Mouse (Mus musculus): ENCODE data around the gene Fam3a.
A peak's percentile ranks its signal among the peaks of the same experiment; 100 is the strongest.
"Not testable (repeated sequence)": the region's sequence is repeated elsewhere in the genome, so short reads cannot be mapped to it uniquely, and the experiment has no call there.

The Fam3a gene

DNA sequence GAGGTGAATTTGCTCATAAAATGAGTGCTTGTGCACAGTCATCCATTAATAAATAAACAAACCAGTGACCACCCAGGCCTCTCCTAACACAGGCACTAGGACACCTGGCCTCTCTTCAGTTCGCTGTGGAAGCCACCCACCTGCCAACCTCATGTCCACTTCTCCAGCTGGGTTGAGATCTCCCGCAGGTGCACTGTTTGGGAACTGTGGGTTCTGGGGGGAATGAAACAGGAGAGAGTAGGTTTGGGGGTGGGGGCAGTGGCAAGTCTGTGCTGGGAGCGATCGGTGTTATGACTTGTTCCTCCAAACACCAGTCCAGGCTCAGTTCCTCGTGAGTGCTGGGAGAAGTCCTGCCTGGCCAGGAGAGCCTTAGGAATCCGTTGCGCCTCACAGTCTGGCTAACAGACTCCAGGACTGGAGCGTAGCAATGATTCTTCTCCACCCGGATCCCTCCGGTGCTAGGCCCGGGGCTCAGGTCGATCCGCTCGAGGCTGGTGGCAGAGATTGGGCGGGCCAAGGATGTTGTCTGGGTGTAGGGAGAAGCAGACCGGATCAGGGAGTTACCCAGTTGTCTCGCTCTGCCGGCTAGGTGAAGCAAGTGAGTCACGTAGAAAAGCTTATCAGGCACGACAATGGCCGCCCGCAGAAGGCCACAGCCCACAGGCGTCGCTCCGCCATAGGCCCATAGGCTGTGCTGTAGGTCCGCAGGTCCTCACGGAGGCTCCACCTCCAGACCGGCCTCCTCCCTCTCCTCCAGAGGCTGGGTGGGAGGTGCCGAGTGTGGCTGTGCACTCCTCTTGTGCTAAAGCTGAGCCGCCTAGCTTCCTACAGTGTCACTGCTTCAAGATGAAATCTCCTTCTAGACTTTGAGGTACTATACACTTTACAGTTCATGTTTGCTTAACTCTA is at the start of gene Fam3a, which contains the start of gene Ikbkg:
TSS of gene Fam3a (minus strand) at position 738 of the 909 bp plus-strand sequence.
TSS of gene Ikbkg (plus strand) at position 756 of the 909 bp plus-strand sequence.
- DNase-seq (ENCODE audit: low read depth, low spot score) = peak; percentile 84

DNA sequence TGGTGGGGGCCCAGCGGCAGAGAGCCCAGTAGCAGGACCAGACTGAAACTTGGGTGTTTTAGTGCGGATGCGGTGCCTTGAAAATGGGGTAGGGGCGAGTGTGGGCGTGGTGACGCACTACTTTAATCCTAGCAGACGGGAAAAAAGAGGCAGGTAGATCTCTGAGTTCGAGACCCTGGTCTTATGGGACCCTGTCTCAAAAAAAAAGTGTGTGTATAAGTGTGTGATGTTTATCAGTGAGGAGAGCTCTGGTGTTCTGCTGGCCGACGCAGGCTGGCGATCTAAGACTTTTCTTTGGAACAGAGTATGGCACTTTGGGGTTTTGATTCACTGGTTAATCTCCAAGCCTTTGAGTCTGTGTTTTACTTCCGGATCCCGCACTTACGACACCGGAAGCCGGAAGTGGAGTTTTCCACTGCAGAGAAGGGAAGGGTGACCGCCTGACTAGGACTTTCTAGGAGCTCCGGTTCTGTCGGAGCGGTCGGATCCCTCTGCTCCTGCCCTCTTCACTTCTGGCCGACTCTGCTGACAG is 36.3 kb upstream of the Fam3a start:
- DNase-seq (ENCODE audit: low read depth, low spot score) = peak; percentile 64

DNA sequence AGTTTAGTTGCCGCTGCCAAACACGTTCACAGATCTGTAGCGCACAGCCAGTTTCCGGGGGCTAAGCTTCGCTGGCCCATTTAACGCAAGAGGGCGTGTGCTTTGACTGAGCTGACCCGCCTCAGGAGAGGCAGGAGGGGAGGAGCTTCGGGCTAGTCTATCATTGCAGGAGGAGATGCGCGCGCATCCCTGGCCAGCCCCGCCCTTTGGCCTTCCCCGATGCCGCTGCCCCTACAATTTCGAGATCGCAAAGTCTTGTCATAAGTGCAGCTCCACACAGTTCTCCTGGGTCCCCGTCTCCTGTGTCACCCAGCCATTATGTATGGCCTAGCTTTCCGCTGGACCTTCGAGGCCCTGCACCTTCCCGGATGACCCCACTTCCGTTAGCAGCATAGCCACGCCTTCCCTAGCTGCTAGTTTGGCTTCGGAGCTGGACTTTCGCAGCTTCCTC is 35.8 kb upstream of the Fam3a start, which contains the start of gene G6pdx:
TSS of gene G6pdx (minus strand) at position 369 of the 451 bp plus-strand sequence.
- DNase-seq (ENCODE audit: low read depth, low spot score) = peak; percentile 86

DNA sequence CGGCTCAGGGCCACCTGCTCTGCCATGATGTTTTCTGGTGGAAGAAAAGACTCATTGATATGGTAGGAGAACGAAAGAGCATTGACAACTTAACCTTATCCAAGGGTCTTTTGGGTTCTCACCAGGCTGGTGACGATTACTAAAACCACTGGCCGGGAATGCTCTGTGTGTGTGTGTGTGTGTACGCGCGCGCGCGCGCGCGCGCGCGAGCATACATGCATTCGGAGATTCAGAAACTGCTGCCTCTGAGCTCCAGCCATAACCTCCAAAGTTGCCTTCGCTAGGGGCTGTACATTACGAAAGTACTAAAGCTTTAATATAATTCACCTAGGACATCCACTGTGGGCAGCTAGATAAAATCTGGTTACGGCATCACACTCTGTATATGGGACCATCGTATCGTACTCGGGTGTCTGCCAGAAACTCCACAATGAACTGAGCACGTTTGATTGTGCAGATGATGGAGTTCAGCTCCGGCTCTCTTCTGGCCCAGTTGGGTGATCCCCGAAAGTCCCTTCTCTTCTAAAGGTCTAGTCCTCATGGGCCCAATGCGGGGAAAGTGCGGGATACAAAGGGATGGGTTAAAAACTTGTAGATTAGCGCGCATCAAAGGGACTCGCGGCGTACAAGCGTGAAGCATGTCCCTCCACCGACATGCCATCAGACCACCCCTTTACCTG is 35.2 kb upstream of the Fam3a start:
- DNase-seq (ENCODE audit: low read depth, low spot score) = no peak

DNA sequence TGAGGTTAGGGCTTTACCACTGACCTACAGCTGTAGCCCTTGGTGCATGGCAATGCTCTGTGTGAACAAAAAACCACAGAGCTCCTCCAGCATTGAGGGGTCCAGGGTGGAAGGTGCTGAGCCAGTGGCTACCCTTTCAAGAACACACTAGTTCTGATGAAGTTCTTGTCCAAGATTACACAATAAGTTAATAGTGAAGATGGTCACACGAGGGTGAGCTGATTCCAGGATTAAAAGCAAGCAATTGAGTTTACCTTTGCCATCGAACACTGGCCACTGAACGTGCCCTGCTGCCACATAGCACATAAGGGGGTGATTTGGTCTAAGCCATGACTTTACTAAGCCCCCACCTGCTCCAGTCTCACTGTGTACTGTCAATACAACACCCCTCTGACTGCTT is 34.0 kb upstream of the Fam3a start:
- no peak for DNase-seq (ENCODE audit: low read depth, low spot score)

DNA sequence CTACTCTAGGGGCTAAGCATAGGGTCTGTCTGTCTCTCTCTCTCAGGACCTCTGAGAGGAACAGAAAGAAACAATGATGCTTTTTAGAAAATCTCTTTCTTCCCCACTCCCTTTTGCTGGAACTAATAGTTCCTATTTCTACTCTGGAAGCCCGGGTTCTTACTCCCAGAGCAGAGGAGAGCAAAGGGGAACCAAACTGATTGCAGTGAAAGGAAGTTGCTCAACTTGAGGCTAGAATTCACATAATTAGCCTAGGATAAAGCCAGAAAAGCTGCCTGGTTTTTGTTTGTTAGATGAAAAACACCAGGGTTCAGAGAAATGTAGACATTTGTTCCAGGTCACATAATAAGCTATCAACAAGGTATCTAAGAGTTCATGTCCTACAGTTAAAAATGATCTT is 33.2 kb upstream of the Fam3a start:
- no peak for DNase-seq (ENCODE audit: low read depth, low spot score)

DNA sequence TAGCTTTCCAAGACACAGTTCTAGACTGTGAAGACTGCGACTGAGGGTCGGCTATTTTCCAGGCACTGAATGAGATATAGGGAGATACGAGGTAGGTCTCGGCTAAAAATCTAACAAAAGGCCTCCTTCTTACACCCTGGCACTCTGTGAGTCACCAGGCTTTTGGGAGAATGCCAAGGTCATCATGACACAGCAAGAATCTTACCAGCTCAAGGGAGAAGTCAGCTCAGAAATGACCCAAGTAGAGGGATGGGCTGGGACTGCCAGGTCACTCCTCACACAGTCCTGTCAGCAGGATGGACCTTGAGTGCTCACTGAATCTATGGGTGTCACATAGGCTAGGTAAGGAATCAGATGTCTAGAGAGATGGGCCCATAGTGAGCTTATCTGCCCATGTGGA is 32.1 kb upstream of the Fam3a start:
- peak; percentile 53 for DNase-seq (ENCODE audit: low read depth, low spot score)

DNA sequence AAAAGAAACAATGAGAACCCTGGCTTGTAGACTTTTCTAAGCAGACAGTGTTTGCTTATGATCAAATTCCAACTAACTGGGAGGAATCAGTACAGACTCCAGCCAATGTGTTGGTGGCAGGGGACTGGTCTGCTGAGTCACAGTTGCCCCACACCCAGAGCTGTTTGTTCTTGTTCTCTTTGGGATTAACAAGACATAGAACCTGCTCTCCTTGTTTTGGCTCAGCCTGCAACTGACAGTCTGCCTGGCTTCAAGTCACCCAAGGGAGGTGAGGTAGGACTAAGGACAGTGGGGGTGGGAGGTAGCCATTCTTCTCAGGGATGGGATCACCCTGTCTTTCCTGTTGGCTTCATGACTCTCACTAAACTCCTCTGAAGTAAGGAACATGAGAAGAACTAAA is 31.4 kb upstream of the Fam3a start:
- DNase-seq (ENCODE audit: low read depth, low spot score) = no peak

DNA sequence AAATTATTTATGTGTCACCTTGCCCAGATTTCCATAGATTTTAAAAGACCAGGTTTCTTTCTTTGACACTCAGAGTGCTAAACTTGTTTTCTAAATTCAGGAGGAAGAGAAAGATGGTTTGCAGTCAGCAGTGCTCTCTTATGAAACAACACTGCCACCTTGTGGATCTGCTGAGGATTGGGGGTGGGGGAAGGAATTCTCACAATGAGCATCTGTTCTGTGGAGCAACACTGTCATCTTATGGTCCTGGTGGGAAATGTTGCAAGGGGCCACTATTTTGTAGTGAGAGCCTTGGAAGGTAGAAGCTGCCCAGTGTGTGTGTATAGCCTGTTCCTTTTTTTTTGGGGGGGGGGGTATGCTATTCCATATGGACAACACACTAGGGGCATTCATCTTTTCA is 20.3 kb upstream of the Fam3a start:
- peak; percentile 66 for DNase-seq (ENCODE audit: low read depth, low spot score)

DNA sequence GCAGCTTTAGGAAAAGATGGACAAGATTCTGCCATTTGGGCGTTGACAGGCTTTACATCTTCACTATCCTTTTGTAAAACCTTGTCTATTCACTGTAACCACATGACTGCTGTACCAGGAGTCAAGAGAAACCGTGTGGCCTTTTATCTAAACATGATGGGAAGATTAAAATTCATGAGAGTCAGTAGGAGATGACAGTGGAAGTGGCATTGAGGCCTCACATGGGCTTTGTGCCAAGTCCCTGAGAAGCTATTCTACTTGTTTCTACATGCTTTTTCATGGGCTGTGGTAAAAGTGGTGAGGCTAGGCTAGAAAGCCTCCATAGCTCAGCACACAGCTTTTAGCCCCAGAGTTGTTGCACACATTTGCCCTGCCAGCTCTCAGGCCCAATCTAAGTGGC is 15.3 kb upstream of the Fam3a start:
- no peak for DNase-seq (ENCODE audit: low read depth, low spot score)

DNA sequence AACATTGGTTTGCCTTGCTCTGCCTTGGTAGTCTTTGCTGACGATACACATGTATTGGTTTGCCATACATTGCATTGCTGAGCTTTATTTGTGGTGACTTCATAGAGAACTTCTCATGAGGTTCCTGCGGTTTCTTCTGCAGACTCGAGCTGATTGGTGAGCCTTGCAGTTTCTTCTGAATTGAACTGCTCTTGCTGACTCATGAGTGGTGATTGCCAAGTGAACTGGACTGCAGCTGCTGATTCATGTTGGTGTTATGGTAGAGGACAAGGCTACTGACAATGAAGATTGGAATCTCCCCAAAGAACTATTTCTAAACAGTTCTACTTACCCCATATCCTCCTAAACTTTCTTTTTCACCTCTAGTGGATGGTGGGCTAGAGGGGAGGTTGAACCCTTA is 7.1 kb upstream of the Fam3a start:
- no peak for DNase-seq (ENCODE audit: low read depth, low spot score)

DNA sequence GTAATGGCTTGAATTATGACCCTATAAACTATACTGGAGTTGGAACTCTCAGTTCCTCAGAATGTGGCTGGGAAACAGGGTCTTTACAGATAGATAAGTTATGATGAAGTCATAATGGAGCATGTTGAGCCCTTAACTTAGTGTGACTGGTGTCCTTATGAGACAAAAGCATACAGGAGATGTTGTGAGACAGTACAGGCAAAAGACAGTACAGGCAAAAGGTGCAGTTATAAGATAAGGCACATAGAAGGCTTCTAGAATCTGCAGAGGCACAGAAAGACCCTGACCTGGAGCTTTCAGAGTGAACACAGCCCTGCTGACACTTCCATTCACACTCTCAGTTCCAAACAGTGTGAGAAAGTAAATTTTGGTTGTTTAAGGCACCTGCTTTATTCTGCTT is 4.9 kb downstream of the Fam3a start:
- no peak for DNase-seq (ENCODE audit: low read depth, low spot score)

DNA sequence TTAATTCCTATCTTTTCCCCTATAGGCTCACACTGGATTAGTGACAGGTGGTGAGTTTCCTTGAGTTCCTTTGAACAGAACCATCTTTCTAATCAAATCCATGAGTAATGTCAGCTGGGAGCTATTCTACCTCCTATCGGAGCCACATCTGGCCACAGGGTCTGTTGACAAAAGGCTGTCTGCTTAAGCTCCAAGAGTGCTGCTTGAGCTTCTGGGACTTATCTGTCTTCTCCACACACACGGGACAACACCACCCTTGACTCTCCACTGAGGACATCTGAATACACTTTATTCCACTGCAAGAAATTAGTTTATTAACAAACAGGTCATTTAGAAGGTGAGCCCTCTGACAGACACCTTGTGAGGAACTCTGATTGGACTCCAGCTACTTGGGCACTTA is 8.6 kb downstream of the Fam3a start:
- DNase-seq (ENCODE audit: low read depth, low spot score) = no peak

DNA sequence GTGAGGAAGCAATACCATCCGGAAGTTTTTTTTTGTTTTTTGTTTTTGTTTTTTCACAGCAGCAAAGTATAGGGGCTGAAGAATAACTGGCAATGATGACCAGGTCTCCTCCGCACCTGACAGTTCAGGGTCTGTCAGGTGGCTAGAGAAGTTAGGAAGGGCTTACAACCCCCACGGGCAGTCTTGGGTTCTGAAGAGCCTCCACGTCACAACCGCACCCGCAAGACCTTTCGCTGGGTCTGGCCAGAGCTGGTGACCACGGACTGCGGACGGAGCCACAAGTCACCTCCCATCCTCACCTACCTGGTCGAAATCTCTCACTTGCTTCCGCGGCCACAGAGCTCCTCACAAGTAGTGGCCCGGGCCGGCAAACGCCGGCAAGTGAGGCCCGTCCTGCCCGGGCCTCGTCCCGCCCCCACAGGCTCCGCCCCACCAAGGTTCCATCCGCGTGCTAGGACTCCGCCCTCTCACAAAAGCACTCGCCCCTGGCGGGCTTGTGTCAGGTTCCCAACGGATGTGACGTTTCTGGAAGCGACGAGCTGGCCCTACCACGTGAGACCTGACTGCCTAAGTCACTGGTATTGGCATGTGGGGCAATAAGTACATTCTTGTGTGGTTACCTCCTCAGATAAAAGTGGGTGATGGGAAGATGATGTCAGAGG is 20.1 kb downstream of the Fam3a start, which contains the start of the genes Ubl4a and Slc10a3:
TSS of gene Ubl4a (minus strand) at position 331 of the 662 bp plus-strand sequence.
TSS of gene Slc10a3 (minus strand) at position 462 of the 662 bp plus-strand sequence.
- DNase-seq (ENCODE audit: low read depth, low spot score) = peak; percentile 91

DNA sequence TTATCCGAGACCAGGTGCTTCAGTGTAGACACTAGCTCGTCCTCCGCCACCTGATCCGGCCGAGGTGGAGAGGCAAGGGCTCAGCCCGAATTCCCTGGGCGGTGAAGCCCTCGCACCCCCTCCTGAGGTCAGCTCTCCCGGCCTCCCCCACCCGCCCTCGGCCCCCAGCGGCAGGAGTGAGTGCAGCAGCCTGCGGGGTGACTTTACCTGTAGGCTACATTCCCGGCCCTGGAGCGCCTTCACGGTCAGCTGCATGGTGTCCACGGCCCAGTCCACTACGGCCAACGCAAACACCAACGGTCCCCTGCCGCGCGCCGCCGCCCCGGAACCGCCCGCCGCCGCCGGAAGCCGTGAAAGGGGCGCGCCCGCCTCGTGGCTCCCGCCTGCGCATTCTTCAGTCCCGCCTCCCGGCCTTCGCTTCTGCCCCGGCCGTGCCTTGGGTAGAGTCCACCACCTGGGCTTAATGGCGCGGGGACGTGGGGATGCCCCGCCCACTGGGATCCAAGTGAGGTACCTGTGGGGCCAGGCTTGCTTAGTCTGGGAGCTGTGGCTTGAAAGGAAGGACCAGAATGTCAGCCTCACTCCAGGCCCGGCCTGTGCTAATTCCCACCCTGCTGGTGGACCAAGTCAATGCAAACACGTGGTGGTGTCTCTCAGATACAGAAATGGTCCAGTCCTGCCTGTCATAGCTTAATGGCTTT is 24.7 kb downstream of the Fam3a start:
- peak; percentile 27 for DNase-seq (ENCODE audit: low read depth, low spot score)

DNA sequence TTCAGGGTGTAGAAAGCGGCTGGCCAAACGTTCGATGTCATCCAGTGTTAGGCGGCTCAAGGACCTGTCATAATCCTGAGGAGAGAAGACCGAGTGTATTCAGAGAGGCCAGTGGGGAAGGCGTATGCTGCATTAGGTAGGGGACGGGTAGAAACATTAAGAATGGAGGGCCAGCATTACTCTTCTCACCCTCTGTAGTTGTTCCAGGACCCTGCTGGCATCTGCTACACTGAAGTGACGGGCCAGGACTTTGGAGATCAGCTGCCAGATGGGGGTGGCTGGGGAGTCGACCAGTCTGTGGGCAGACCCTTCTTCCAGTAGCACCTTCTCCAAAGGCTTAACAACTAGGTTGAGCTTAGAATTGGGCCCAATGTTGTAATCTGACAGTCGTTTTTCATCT is 25.6 kb downstream of the Fam3a start:
- no peak for DNase-seq (ENCODE audit: low read depth, low spot score)

DNA sequence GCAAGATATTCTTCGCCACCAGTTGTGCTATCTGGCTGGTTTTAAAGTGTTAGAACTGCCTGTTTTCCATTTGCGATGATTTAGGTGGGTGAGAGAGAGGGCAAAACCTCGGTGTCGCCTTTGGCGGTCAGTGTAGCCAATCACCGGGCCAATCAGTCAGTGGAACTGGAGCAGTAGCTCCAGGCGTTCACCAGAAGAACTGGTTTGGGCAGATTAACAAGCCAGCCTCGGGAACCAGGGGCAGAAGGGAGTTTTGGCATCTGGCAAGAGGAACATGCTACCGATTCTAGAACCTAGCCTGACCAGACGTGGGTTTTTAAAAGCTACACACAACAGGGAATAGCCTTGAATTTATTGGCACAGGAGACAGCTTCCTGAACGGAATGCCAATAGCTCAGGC is 33.9 kb downstream of the Fam3a start:
- no peak for DNase-seq (ENCODE audit: low read depth, low spot score)

DNA sequence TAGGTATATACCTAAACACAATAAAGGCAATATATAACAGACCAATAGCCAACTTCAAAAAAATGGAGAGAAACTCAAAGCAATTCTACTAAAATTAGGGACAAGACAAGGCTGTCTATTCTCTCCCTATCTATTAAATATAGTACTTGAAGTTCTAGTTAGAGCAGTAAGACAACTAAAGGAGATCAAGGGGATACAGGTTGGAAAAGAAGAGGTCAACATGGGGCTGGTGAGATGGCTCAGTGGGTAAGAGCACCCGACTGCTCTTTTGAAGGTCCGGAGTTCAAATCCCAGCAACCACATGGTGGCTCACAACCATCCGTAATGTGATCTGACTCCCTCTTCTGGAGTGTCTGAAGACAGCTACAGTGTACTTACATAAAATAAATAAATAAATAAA is 36.0 kb downstream of the Fam3a start:
- DNase-seq (ENCODE audit: low read depth, low spot score) = not testable (repeated sequence)

DNA sequence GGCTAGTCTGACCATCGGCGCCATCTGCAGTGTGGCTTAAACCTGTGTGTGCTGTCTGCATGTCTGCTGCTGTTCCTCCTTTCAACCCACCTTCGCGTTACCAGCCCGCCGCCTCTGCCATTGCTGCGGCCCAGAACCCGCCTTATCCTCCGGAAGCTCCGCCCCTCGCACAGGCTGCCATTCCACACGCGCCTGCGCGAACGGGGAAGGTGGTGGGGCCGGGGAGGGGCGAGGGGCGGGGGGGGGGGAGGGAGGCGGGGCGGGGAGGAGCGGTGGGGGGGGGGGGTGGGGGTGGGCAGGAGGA is 39.7 kb downstream of the Fam3a start, which contains the start of gene Lage3:
TSS of gene Lage3 (minus strand) at position 152 of the 304 bp plus-strand sequence.
- DNase-seq (ENCODE audit: low read depth, low spot score) = peak; percentile 56

DNA sequence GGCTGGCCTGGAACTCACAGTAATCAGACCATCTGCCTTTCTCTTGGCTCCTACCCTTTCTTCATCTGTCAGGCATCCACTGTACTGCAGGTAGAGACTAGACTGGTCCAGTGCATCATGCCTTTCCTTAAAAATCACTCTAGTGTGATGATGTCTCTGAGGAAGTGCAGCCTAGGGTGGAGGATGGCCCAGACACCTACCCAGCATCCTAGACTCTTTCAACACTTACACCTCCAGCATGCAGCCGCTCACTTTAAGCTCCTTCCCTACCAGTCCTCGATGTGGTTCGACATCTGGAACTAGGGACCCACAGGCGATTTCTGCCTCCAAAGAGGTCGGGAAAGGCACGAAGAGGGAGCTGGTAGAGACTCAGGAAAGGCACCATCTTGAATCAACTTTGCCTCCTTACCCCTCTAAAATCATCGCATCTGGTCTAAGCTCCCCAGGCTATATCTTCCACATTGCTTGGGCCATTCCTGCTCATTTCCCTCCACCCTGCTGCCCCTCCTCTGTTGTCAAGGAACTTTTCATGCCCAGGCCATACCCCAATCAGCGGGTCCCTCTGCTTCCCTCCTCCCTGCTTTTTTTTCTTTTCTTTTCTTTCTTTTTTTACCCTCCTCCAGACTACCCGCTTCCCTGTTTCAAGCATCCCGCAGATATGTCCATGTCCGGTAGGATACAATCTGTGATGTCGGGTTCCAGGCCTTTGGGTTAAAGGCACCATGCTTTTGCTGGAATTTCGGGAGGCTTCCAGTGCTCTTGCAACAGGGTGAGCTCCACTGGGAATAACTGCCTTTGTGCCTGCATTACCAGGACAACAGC is 40.2 kb downstream of the Fam3a start:
- no peak for DNase-seq (ENCODE audit: low read depth, low spot score)
